Mouse (Mus musculus) small intestine, adult 2 months (tissue): ENCODE data around the gene Nectin1. TPM values are rescaled to one million over a fixed set of nuclear protein-coding genes. Genes with fewer than 3 reads are reported as not detected.
A peak's percentile ranks its signal among the peaks of the same experiment; 100 is the strongest.

Source experiments
- H3K27ac ChIP-seq: fragments of 200-500 bp; 2 replicates; pipeline ENCODE4 v1.5.1; 2012; ENCODE audit warnings: low read depth, low read length, control low read depth, inconsistent platforms; ENCODE audit not compliant: insufficient read depth
- H3K27me3 ChIP-seq: fragments of 200-500 bp; 2 replicates; pipeline ENCODE4 v1.6.1; 2012; ENCODE audit warnings: mild to moderate bottlenecking, moderate library complexity, low read length, inconsistent platforms; ENCODE audit not compliant: control insufficient read depth, insufficient read depth
- H3K36me3 ChIP-seq: fragments of 200-500 bp; 2 replicates; pipeline ENCODE4 v1.6.1; 2012; ENCODE audit warnings: mild to moderate bottlenecking, low read length, control low read depth, inconsistent platforms; ENCODE audit not compliant: control insufficient read depth, insufficient read depth
- H3K4me1 ChIP-seq: fragments of 200-500 bp; 2 replicates; pipeline ENCODE4 v1.6.1; 2012; ENCODE audit warnings: low read length, inconsistent platforms, mixed read lengths; ENCODE audit not compliant: control insufficient read depth, insufficient read depth, insufficient read length
- H3K4me3 ChIP-seq: fragments of 200-500 bp; 2 replicates; pipeline ENCODE4 v1.5.1; 2012; ENCODE audit warnings: low read depth, mild to moderate bottlenecking, control low read depth, inconsistent platforms, low read length, moderate library complexity
- CTCF ChIP-seq: fragments of 200-500 bp; IDR thresholded peaks from 2 replicates; pipeline ENCODE4 v1.5.1; 2012; ENCODE audit warnings: low read depth, mild to moderate bottlenecking, control low read depth, inconsistent platforms, low read length, moderate library complexity, mixed read lengths; ENCODE audit not compliant: insufficient replicate concordance, insufficient read length; ENCODE audit errors: extremely low read depth
- POLR2A ChIP-seq: fragments of 200-500 bp; IDR thresholded peaks from 2 replicates; pipeline ENCODE4 v1.6.1; 2012; ENCODE audit warnings: low read depth, mild to moderate bottlenecking, control low read depth, inconsistent platforms, low read length, moderate library complexity
- WGBS: fragments of 180-500 bp; shearing (Covaris S2); methylation state at CpG from one replicate; pipeline ENCODE4 v1.1.7; 2018; 5-methylcytosine and 5-hydroxymethylcytosine counted together
- polyA plus RNA-seq: library from polyadenylated mRNA; depleted of rRNA; stranded (reverse); fragments of >200 nt; gene quantifications from 2 replicates; pipeline ENCODE4 v1.2.3, GENCODE M21; 2012

The Nectin1 gene
- polyA plus RNA-seq, 1 experiment = 15.3 TPM

DNA sequence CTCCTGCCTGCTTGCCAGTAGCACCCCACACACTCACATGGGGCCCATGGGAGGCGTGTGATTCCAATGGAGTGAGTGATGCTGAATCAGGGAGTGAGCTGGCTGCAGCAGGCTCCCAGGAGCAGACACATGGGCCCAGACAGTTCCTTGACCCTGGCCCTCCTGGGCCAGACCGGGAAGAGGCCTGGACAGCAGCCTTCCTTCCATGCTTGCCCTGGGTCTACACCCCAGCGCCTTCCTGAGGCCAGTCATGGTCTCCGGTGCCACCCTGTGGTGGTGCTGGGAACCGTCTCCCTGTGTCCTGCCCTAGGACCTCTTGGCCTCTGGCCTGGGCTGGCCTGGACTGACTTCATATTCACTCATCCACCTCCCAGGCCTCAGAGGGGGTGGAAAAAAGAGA lies 58.1 kb downstream of the Nectin1 start:
- no peaks in the 10 kb centered on the region; the same call in 1 of the 2 replicates for H3K4me1 ChIP-seq
- H3K27me3 ChIP-seq = no peaks in the 10 kb centered on the region
- H3K27ac ChIP-seq = no peak overlapping the region
- TF ChIP-seq POLR2A (no peak), CTCF (peak; percentile 83; the same call in 1 of the 2 replicates)
- 57% methylated on average over 5 of the region's 5 CpGs for WGBS
- peaks cover 12% of the 10 kb centered on the region for H3K36me3 ChIP-seq
- no peak overlapping the region for H3K4me3 ChIP-seq

DNA sequence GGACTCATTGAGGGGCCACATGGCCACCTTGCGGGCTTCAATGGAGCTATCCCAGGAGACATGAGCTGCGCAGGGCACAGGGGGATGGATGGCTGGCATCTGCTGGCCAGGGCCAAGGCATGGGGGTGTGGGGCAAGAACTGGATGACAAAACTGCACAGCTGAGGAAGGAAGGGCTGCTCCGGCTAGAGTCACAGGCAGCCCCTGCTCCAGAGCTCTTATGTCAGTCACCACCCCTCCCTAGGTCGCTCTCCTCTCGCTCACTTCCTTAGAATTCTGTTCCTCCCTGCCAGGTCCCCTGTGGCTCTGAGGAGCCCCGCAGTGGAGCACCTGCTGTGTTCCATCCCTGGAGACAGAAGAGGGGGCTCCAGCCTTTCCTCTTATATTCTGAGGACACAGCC lies 63.8 kb downstream of the Nectin1 start:
- 76% methylated on average over 6 of the region's 6 CpGs for WGBS

DNA sequence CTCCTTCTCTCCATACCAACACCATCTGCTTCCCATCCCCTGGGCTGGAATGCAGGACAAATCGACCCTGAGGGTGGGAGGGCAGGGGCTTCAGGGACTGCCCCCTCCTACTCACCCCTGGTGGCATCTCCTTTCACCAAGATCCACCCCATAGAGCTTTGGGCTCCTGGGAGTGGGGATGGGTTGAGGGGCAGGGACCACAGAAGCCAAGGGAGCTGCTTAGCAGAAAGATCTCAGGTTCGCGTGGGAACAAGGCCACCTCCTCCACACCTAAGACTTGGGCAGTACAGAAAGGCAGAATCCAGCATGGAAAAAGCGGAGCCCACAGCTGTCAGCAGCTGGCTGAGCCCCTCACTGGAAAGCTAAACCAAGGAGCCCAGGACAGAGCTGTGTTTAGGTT lies 64.3 kb downstream of the Nectin1 start:
- WGBS = 30% methylated on average over 4 of the region's 4 CpGs
- H3K36me3 ChIP-seq = peaks cover 12% of the 10 kb centered on the region
- H3K27ac ChIP-seq = no peak overlapping the region
- H3K27me3 ChIP-seq = no peaks in the 10 kb centered on the region
- H3K4me1 ChIP-seq = no peaks in the 10 kb centered on the region; the same call in 1 of the 2 replicates
- no peak overlapping the region for H3K4me3 ChIP-seq
- TF ChIP-seq POLR2A = no peak
- TF ChIP-seq CTCF = no peak

More for the DNA sequence above, 63.8 kb downstream of the Nectin1 start:
- Histone ChIP-seq H3K4me3 (no peak overlapping the region), H3K27ac (no peak overlapping the region), H3K36me3 (peaks cover 12% of the 10 kb centered on the region), H3K4me1 (no peaks in the 10 kb centered on the region; the same call in 1 of the 2 replicates), H3K27me3 (no peaks in the 10 kb centered on the region)
- no peak for TF ChIP-seq POLR2A
- TF ChIP-seq CTCF = no peak

DNA sequence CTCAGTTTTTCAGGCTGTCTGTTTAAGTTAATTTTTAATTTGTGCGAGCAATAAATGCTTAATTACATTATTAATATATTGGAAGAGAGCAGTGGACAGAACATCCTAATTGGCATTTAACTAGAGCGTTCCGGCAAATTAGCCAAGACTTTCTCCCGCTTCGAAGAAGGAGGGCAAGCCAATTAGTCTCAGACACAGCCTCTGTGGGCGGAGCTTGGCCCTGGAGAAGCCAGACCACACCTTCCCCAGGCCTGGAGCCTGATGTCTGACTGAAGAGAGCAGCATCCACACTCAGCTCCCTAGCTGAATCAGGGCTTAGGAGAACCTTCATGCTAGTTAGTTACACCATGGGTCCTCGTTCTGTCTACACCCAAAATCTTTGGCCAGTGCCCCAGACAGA lies 64.8 kb downstream of the Nectin1 start:
- Histone ChIP-seq H3K27me3 (no peaks in the 10 kb centered on the region), H3K27ac (no peak overlapping the region), H3K4me3 (no peak overlapping the region), H3K36me3 (peaks cover 10% of the 10 kb centered on the region), H3K4me1 (no peaks in the 10 kb centered on the region)
- TF ChIP-seq CTCF (no peak), POLR2A (no peak)
- WGBS = 19% methylated on average over 7 of the region's 7 CpGs

DNA sequence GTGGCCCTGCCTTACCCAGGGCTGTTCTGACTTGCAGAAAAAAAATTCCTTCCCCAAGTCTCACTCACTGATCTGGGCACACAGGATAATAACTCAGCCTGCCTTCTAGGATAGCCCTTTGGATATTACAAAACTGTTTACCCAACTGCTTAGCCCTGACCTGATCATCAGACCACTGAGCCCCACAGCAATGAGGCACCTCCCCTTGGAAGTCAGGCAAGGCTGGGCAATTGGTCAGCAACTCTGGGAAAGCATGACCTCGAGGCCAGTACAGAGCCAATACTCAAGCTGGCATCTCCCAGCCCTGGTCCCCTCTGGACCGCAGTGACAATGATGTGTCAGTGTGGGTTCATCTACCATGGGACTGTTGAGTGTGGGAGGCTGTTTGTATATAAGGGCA lies 69.4 kb downstream of the Nectin1 start:
- TF ChIP-seq POLR2A (no peak), CTCF (no peak)
- Histone ChIP-seq H3K4me1 (no peaks in the 10 kb centered on the region), H3K27me3 (no peaks in the 10 kb centered on the region), H3K4me3 (no peak overlapping the region), H3K27ac (no peak overlapping the region), H3K36me3 (no peaks in the 10 kb centered on the region)
- WGBS = 56% methylated on average over 2 of the region's 2 CpGs

DNA sequence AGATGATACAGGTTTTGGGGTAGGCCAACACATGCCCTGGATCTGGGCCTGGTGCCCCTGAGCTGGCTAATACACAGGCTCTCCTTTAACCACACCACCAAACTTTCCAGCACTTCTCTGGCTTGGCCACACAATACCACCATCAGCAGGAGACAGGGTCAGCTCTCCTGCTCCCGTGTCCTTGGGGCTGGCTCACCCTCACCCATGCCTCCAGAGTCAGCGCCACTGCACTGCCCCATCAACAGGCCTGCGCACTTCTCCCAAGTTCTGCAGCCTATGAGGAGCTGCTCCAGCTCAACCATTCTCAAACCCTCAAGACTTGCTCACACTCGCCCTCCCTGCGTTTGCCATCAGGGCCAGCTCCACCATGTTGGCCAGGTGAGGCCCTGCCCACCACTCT lies 78.4 kb downstream of the Nectin1 start:
- no peaks in the 10 kb centered on the region for H3K36me3 ChIP-seq
- no peaks in the 10 kb centered on the region for H3K27me3 ChIP-seq
- TF ChIP-seq CTCF (no peak), POLR2A (no peak)
- no peak overlapping the region for H3K27ac ChIP-seq
- no peak overlapping the region for H3K4me3 ChIP-seq
- H3K4me1 ChIP-seq = peaks cover 10% of the 10 kb centered on the region
- WGBS = 93% methylated on average over 5 of the region's 5 CpGs

DNA sequence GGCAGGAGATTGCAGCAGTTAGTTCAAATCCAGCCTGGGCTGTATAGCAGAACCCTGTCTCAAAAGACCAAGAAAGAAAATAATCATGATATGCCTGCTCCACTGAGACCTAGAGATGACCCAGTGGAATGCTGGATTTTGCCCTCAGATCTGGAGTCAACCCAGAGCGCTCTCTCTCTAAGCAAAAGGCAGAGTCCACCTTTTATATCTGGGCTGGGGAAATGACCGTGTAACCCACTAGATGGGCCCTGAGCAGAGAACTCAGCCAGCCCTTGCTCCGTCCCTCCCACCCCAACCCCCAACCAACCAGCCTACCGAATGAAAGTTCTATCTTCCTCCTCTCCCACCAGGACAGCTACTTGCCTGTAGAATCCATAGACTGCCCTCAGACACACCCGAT lies 81.4 kb downstream of the Nectin1 start:
- TF ChIP-seq CTCF (no peak), POLR2A (no peak)
- peaks cover 13% of the 10 kb centered on the region for H3K4me1 ChIP-seq
- no peaks in the 10 kb centered on the region for H3K27me3 ChIP-seq
- no peak overlapping the region for H3K27ac ChIP-seq
- 65% methylated on average over 5 of the region's 5 CpGs for WGBS
- H3K36me3 ChIP-seq = no peaks in the 10 kb centered on the region
- no peak overlapping the region for H3K4me3 ChIP-seq

DNA sequence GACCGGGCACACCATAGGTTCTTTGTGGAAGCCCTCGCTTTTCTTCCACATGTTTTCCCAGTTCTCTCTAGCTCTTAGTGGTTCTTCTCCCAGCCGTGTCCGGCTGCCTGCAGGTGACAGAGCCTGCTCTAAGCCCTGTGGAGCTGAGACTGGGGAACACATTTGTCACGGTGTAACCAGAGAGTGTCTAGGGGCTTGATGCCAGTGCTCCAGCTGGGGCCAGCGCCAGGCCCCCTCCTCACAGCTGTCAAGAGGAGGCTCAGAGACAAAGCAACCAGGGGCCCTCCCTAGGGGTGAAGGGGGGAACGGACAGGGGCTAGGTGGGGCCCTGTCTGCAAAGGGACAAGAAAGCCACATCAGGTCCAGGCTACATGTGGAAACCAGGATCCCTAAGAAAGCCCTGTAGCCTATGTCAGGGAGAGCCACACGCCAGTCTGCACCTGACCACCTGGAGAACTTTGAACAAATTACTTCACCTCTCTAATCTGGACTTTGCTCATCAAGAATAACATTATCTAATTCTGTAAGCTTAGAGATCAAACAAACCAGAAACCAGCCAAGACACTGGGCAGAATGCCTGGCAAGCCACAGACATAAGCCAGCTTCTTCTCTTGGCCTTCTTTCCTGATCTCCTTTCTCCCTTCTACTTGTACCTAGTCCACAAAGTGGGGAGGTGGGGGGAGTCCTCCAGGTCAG lies 82.9 kb downstream of the Nectin1 start:
- WGBS = 46% methylated on average over 8 of the region's 8 CpGs
- Histone ChIP-seq H3K4me1 (peaks cover 13% of the 10 kb centered on the region), H3K27me3 (no peaks in the 10 kb centered on the region), H3K4me3 (no peak overlapping the region), H3K36me3 (no peaks in the 10 kb centered on the region), H3K27ac (no peak overlapping the region)
- TF ChIP-seq POLR2A (no peak), CTCF (no peak)
